Mouse (Mus musculus): ENCODE measurements around the gene Msn. TPM values are rescaled to one million over a fixed set of nuclear protein-coding genes. Genes with fewer than 3 reads are reported as not detected.

The Msn gene
- polyA plus RNA-seq (2015; fragmentation: Nextera tagmentation; extraction: Ambion mirVana), result 182 and 194 TPM in 2 replicates

DNA sequence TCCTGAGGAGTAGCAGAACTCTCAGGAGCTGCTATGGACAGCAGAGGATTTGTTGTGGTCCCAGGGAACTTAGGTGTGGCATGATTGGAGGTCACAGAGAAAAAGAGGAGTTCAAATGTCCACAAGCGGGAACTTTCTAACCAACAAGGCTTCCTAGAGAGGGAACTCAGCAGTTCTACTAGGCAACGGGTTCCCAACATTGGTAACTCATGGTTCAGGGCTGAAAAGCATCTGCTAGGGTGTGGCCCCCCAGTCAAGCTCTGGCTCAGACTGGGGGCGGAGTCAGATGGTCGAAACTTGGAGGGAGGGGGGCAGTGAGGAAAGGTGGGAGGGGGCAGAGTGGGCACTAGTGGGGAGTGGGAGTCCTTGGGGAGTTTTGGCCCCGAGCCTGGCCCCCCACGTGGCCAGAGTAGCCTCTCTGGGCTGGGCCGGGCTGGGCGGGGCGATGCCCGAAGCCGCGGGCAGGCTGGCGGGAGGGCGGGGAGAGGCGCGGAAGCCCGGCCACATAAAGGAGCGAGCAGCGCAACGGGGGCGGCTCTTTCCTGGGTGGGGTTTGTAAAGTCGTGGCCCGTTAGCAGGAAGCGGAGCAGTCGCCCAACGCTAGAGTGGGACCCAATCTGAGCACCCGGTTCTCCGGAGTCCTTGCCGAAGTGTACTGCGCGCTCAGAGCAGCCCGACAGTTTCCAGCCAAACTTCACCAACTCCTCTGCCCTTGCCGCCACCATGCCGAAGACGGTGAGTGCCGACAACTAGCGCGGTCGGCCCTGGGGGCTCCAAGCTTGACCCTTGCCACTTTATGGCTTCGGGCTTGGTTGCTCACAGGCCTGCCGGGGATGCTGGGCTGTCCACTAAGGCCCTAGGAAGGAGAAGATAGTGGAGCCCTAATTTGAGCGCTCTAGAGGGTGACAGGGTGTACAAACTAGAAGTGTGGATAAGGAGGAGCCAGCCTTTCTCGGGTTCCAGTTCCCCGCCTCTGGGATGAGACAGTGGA lies at the start of gene Msn:
Gene Msn (plus strand): TSS at position 534 of the 991 bp plus-strand sequence.
- 18% methylated on average over 34 of the region's 44 CpGs for WGBS
- peak within 1 kb of the TSS; percentile 65 for H3K9ac ChIP-seq
- ATAC-seq (ENCODE audit: borderline replicate concordance, extremely low read depth, low FRiP score, low TSS enrichment), result peak; percentile 87
- peak within 1 kb of the TSS; percentile 64 for H3K4me3 ChIP-seq
- H3K4me1 ChIP-seq, result no peaks in the 10 kb centered on the region
- H3K27ac ChIP-seq, result peak within 1 kb of the TSS; percentile 82
- H3K9me3 ChIP-seq, result no peaks in the 10 kb centered on the region
- H3K36me3 ChIP-seq, result no peaks in the 10 kb centered on the region
- H3K4me2 ChIP-seq, result peak within 1 kb of the TSS; percentile 58
- H3K27me3 ChIP-seq, result no peaks in the 10 kb centered on the region

DNA sequence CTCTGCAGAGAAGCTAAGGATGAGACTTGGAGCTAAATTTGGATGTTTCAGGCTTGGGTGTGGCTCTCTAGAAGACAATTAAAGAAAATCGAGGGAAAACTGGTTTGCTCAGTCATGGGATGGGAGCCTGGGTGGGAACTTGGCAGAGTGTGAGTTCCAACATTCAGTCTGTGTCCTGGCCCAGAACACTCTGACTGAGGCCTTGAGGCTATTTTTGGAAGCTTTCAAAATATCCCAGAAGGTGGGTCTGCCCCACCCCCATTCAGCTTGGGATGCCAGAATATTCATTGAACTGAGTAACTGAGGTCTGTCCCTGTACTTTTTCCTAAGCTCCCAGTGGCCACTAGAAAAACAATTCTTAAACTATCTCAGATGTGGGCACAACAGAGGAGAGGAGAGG lies 43.0 kb upstream of the Msn start:
- WGBS, result 68% methylated on average over 1 of the region's 1 CpGs
- ATAC-seq (ENCODE audit: borderline replicate concordance, extremely low read depth, low FRiP score, low TSS enrichment), result no peak
- H3K36me3 ChIP-seq, result no peaks in the 10 kb centered on the region
- no peak overlapping the region for H3K27ac ChIP-seq
- H3K27me3 ChIP-seq, result peaks cover 5% of the 10 kb centered on the region; the same call in 1 of the 2 replicates
- no peak overlapping the region for H3K4me2 ChIP-seq
- H3K4me1 ChIP-seq, result no peaks in the 10 kb centered on the region
- no peak overlapping the region for H3K9ac ChIP-seq
- no peak overlapping the region for H3K4me3 ChIP-seq
- H3K9me3 ChIP-seq, result no peaks in the 10 kb centered on the region

DNA sequence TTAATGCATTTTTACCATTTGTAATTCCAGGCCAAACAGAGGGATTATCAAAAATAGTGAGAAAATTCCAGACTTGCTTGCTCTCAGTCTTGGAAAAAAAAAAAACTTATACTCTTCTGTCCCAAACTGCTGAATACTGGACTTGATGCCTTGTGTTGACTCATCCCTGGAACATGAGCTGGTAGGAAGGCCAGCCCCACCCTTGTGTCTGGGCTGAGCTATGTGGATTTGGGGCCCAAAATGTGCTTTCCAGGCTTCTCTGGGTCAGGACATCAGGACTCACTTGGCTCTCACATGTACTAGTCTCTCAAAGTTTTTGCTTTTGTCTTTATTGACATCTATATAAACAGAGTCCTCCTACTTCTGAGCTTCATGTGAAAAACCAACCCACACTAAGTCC lies 18.1 kb upstream of the Msn start:
- no peaks in the 10 kb centered on the region for H3K9me3 ChIP-seq
- H3K9ac ChIP-seq, result no peak overlapping the region
- H3K27me3 ChIP-seq, result no peaks in the 10 kb centered on the region
- ATAC-seq (ENCODE audit: borderline replicate concordance, extremely low read depth, low FRiP score, low TSS enrichment), result no peak
- H3K4me1 ChIP-seq, result no peaks in the 10 kb centered on the region
- no peak overlapping the region for H3K4me3 ChIP-seq
- H3K4me2 ChIP-seq, result no peak overlapping the region
- H3K36me3 ChIP-seq, result no peaks in the 10 kb centered on the region
- no peak overlapping the region for H3K27ac ChIP-seq

DNA sequence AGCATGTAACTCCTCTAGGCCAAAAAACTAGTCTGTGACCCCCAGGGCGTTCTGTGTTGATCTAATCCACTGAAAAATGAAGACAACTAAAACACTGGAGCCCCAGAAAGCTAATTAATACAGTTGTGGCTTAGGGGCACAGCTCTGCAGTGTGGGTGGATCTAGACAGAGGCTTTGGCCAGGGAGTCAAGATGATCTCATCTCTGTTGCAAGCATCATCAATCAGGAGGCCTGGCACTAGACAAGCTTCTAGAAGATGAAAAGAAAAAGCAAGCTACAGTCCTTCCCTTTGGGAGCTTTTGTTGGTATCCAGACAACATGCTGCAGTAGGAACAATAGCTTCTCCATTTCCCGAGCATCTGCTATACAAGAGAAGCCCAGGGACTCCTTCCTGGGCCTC lies 9.6 kb upstream of the Msn start:
- H3K36me3 ChIP-seq, result no peaks in the 10 kb centered on the region
- no peak for ATAC-seq (ENCODE audit: borderline replicate concordance, extremely low read depth, low FRiP score, low TSS enrichment)
- no peak overlapping the region for H3K27ac ChIP-seq
- WGBS, result 39% methylated on average over 2 of the region's 2 CpGs
- H3K4me1 ChIP-seq, result no peaks in the 10 kb centered on the region
- H3K4me3 ChIP-seq, result no peak overlapping the region
- no peak overlapping the region for H3K4me2 ChIP-seq
- no peaks in the 10 kb centered on the region for H3K27me3 ChIP-seq
- no peaks in the 10 kb centered on the region for H3K9me3 ChIP-seq
- no peak overlapping the region for H3K9ac ChIP-seq

DNA sequence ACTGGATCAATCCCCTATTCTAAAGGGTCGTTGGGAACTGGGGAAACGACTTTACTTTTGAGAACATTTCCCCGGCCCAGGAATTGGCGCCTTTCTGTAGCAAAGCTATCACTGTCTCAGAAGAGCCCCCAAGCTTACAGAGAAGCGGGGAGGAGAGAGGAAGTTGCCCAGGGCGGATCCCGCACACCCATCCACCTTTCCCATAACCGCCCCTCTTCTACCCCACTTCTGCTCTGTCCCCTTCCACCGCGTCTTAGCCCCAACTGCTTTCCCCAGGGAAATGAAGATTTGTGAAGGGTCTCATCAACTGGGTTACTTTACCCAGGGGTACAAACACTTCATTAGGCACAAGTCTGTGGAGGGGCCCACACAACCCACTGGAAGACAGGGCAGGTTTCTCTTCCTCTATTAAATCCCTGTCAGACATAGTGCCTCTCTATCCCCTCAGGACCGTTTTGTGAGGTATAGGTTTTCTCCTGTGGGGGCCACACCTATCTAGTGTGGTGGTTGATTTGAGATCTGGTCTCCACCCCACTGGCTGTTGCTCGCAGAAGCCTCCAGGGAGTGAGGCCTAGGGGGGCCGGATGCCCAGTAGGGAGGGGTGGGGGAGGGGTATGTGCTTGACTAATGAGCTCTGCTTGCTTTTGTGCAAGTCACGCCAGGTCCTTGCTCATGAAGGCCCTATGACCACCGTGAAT lies 820 bp downstream of the Msn start:
- Histone ChIP-seq H3K4me2 (peak overlapping the region; percentile 58), H3K4me1 (no peaks in the 10 kb centered on the region), H3K27ac (peak overlapping the region; percentile 82), H3K36me3 (no peaks in the 10 kb centered on the region), H3K9ac (peak overlapping the region; percentile 65), H3K27me3 (no peaks in the 10 kb centered on the region), H3K4me3 (peak overlapping the region; percentile 64), H3K9me3 (no peaks in the 10 kb centered on the region)
- peak; percentile 23; the same call in 1 of the 2 replicates for ATAC-seq (ENCODE audit: borderline replicate concordance, extremely low read depth, low FRiP score, low TSS enrichment)
- 19% methylated on average over 15 of the region's 15 CpGs for WGBS

DNA sequence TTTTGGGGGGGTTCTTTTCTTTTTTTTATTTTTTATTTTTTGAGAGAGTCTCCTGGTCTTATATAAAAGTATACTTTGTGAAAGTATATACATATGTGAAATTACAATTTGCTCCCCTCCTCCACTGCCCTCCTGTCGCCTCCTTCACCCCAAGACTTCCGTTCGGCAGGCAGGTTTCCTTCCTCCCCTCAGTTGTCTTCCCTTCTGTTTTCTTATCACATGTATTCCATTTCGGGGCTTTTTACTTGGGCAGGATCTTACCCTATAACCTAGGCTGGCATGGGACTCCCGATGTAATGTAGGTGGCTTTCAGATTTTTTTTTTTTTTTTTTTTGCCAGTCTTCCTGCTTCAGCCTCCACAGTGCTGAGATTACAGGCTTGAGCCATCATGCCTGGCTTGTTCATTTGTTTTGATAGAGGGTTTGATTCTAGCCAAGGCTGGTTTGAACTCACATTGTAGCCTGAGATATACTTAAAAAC lies 1.7 kb downstream of the Msn start:
- peak overlapping the region; percentile 33; the same call in 1 of the 2 replicates for H3K27ac ChIP-seq
- 31% methylated on average over 5 of the region's 5 CpGs for WGBS
- peak overlapping the region; percentile 64 for H3K4me3 ChIP-seq
- peak overlapping the region; percentile 58 for H3K4me2 ChIP-seq
- H3K4me1 ChIP-seq, result no peaks in the 10 kb centered on the region
- H3K9me3 ChIP-seq, result no peaks in the 10 kb centered on the region
- no peaks in the 10 kb centered on the region for H3K36me3 ChIP-seq
- no peak for ATAC-seq (ENCODE audit: borderline replicate concordance, extremely low read depth, low FRiP score, low TSS enrichment)
- H3K9ac ChIP-seq, result no peak overlapping the region
- no peaks in the 10 kb centered on the region for H3K27me3 ChIP-seq

DNA sequence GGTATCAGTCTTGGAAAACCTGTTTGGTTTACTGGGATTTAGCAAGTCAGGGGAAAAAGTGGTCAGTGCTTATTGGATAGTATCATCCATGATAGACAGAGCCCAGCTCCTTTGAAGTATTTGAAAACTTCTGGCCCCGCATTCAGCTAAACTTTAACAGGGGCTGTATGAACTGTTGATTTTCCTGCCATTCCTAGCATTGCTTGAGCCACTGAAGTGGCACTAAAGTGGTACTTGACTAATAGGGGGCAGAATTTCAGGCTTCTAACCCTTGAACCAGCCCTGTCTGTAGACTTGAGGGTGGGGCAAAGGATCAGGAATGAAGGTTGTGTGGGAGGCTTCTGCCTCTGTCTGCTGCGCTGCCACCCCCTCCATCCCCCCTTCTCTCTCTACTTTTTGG lies 3.2 kb downstream of the Msn start:
- no peaks in the 10 kb centered on the region for H3K36me3 ChIP-seq
- H3K9ac ChIP-seq, result no peak overlapping the region
- WGBS, result 54% methylated on average over 2 of the region's 2 CpGs
- H3K9me3 ChIP-seq, result no peaks in the 10 kb centered on the region
- no peak overlapping the region; the same call in 1 of the 2 replicates for H3K4me3 ChIP-seq
- no peaks in the 10 kb centered on the region for H3K4me1 ChIP-seq
- H3K27ac ChIP-seq, result peak overlapping the region; percentile 44; the same call in 1 of the 2 replicates
- H3K27me3 ChIP-seq, result no peaks in the 10 kb centered on the region
- peak overlapping the region; percentile 41 for H3K4me2 ChIP-seq
- ATAC-seq (ENCODE audit: borderline replicate concordance, extremely low read depth, low FRiP score, low TSS enrichment), result peak; percentile 44

DNA sequence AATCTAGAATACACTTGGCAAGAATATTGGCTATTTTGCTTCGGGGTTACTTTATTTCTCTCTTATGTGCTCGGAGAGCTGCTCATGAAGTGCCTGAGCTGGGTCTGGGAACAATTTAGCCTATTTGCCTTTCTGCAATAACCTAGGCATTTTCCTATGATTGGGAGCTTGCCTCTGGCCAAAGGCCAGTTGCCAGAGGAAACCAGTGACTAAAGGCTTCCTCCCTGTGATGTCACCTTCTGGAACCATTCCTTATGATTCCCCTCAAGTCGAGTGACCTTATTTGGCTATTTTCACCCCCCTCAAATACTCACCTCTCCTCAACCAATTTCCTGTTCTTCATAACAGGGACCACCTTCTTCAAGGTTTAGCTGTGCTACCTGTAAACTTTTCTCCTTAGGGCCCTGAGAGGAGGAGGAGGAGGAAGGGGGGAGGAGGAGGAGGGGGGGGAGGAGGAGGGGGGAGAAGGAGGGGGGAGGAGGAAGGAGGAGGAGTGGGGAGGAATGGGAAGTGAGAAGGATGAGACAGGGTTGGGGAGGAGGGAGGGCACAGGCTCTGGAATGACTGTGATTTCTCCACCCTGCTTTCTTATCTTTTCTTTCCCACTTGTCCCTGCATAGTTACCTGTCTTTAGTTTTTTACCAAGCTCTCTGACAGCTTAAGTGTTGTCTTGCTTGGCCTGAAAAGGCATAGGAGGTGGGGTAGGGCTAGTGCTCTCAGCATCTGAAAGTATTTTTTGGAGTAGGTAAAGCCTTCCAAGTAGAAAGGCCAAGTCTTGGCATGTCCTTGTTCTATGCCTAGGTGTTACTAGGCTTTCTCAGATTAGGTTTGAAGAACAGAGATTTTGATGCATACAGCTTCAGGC lies 11.8 kb downstream of the Msn start:
- no peaks in the 10 kb centered on the region for H3K27me3 ChIP-seq
- H3K9ac ChIP-seq, result no peak overlapping the region
- peak overlapping the region; percentile 42; the same call in 1 of the 2 replicates for H3K27ac ChIP-seq
- H3K4me3 ChIP-seq, result no peak overlapping the region
- no peaks in the 10 kb centered on the region for H3K36me3 ChIP-seq
- WGBS, result 37% methylated on average over 3 of the region's 3 CpGs
- H3K9me3 ChIP-seq, result no peaks in the 10 kb centered on the region
- no peak overlapping the region for H3K4me2 ChIP-seq
- ATAC-seq (ENCODE audit: borderline replicate concordance, extremely low read depth, low FRiP score, low TSS enrichment), result peak; percentile 59; the same call in 1 of the 2 replicates
- no peaks in the 10 kb centered on the region for H3K4me1 ChIP-seq

DNA sequence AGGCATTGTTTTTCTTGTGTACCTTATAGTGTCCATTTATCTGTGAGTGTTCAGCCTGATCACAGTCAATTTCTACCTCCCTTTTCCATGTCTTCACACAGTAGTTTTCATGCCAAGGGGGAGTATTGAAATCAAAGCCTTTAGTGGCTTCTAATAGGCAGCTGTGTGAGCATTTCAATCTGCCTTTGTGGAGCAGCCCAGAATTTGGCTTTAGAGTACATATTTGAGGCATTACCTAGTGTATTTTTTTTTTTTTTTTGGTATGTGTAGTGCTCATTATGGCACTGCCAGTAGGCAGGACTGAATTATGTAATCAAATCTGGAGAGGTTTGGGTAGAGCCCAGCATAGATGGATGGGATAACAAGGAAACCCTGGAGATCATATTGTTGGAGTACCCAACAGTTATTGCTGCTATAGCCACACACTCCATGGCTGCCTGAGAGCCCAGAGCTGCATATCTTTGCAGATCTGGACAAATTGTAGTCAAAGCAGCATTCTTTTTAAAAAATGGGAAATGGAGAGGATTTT lies 17.3 kb downstream of the Msn start:
- Histone ChIP-seq H3K9ac (no peak overlapping the region), H3K27me3 (no peaks in the 10 kb centered on the region), H3K4me3 (no peak overlapping the region), H3K4me1 (no peaks in the 10 kb centered on the region), H3K9me3 (no peaks in the 10 kb centered on the region), H3K4me2 (no peak overlapping the region), H3K27ac (no peak overlapping the region), H3K36me3 (no peaks in the 10 kb centered on the region)
- ATAC-seq (ENCODE audit: borderline replicate concordance, extremely low read depth, low FRiP score, low TSS enrichment), result no peak

DNA sequence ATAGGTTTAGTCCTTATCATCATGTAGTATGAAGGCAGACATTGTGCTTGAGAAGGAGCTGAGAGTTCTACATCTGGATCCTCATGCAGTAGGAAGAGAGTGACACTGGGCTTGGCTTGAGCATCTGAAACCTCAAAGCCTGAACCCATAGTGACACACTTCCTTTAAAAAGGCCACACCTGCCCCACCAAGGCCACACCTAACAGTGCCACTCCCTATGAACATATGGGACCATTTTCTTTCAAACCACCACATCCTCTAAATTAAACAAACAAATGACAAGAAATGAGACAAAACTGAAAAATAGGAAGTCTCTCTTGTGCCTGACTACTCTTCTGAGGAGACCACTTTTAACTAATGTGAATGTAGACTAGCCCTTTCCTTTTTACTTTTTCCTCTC lies 19.7 kb downstream of the Msn start:
- H3K36me3 ChIP-seq, result no peaks in the 10 kb centered on the region
- no peak overlapping the region for H3K4me2 ChIP-seq
- H3K27ac ChIP-seq, result no peak overlapping the region
- no peaks in the 10 kb centered on the region for H3K27me3 ChIP-seq
- no peaks in the 10 kb centered on the region for H3K4me1 ChIP-seq
- no peak overlapping the region for H3K4me3 ChIP-seq
- H3K9me3 ChIP-seq, result no peaks in the 10 kb centered on the region
- ATAC-seq (ENCODE audit: borderline replicate concordance, extremely low read depth, low FRiP score, low TSS enrichment), result no peak
- H3K9ac ChIP-seq, result no peak overlapping the region

DNA sequence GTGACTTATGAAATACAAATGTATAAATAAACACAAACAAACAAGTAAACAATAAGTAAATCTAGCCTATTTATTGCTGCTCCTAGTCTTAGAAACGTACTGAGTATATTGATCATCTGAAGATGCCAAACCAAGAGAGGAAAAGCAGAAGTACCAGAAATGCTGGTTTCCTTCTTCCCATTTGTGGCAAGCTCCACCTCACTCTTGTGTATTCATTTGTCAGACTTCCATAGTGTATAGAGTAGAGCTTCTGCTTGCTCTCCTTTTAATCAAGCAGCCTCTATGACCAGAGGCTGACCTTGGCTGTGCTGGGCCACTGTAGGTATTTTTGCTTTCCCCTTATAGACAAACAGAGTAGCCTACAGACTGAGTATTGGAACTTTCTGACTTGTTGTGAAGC lies 21.5 kb downstream of the Msn start:
- ATAC-seq (ENCODE audit: borderline replicate concordance, extremely low read depth, low FRiP score, low TSS enrichment), result no peak
- H3K4me2 ChIP-seq, result no peak overlapping the region
- H3K27ac ChIP-seq, result no peak overlapping the region
- no peak overlapping the region for H3K4me3 ChIP-seq
- H3K4me1 ChIP-seq, result no peaks in the 10 kb centered on the region
- no peaks in the 10 kb centered on the region for H3K9me3 ChIP-seq
- no peaks in the 10 kb centered on the region for H3K36me3 ChIP-seq
- no peak overlapping the region for H3K9ac ChIP-seq
- 73% methylated on average over 1 of the region's 1 CpGs for WGBS
- no peaks in the 10 kb centered on the region for H3K27me3 ChIP-seq
